Comparison of ENCODE assay signal across 13 mouse cellular contexts in genomic region chr14:21822307-21822706, GRCm38 (mm10). TPM values are rescaled to one million over a fixed set of nuclear protein-coding genes. Genes with fewer than 3 reads are reported as not detected.
DNase-seq lines count a peak whose midpoint lies in the region; ATAC-seq and TF ChIP-seq lines count a peak whose summit lies in the region.
"Had no signal": no experiment of that assay in that cellular context is flagged by ENCODE, and none has a peak within 500 bp of the region (broad histone marks: within the 10 kb centered on the region; RNA-seq: fewer than 3 reads in every experiment).

No protein-coding gene starts in this region.

- H3K27me3 ChIP-seq in heart, embryonic 11.5 days (ENCODE audit: control insufficient read depth, insufficient read depth, low read length) = no peaks in the 10 kb centered on the region
- H3K27me3 ChIP-seq in kidney, embryonic 14.5 days (ENCODE audit: control insufficient read depth, insufficient read depth, low read length) = no peaks in the 10 kb centered on the region
- H3K27me3 ChIP-seq in MEL (ENCODE audit: control insufficient read depth in 1 of 2, insufficient read depth in 2 of 2, low read length in 2 of 2) = no peaks in the 10 kb centered on the region
- H3K27me3 ChIP-seq in liver, embryonic 12.5 days (replicated peaks) = no peaks in the 10 kb centered on the region
- no peaks in the 10 kb centered on the region for H3K27me3 ChIP-seq in forebrain, embryonic 13.5 days
- H3K27me3 ChIP-seq: embryonic facial prominence, embryonic 12.5 days; forebrain, embryonic 12.5 days had no signal

- H3K4me2 ChIP-seq in heart, embryonic 11.5 days = no peak overlapping the region
- no peak overlapping the region for H3K4me2 ChIP-seq in kidney, embryonic 14.5 days (replicated peaks; ENCODE audit: low read depth, low read length)
- peak overlapping the region; percentile 53 for H3K4me2 ChIP-seq in liver, embryonic 12.5 days
- H3K4me2 ChIP-seq in forebrain, embryonic 13.5 days = no peak overlapping the region
- H3K4me2 ChIP-seq: embryonic facial prominence, embryonic 12.5 days; forebrain, embryonic 12.5 days had no signal

- peaks cover 36% of the 10 kb centered on the region; the same call in 1 of the 2 replicates for H3K4me1 ChIP-seq in heart, embryonic 11.5 days (ENCODE audit: control insufficient read depth, insufficient read depth, low read length)
- H3K4me1 ChIP-seq in kidney, embryonic 14.5 days (ENCODE audit: control insufficient read depth, insufficient read depth, low read length) = peaks cover 23% of the 10 kb centered on the region
- peaks cover 6 to 12% of the 10 kb centered on the region in 2 experiments for H3K4me1 ChIP-seq in MEL (ENCODE audit: control insufficient read depth in 1 of 2, insufficient read depth in 2 of 2, low read length in 2 of 2)
- H3K4me1 ChIP-seq in liver, embryonic 12.5 days = peaks cover 59% of the 10 kb centered on the region
- 0 out of 2 replicates have a peak, but pooled peaks cover 6% of the 10 kb centered on the region for H3K4me1 ChIP-seq in forebrain, embryonic 13.5 days

- no peak for TF ChIP-seq POLR2A in MEL (IDR thresholded peaks at IDR 0.05; ENCODE audit: control insufficient read depth in 1 of 2, insufficient read depth in 1 of 2, low read depth in 1 of 2, low read length in 2 of 2, poor library complexity in 1 of 2)

- H3K36me3 ChIP-seq in heart, embryonic 11.5 days (ENCODE audit: control insufficient read depth, insufficient read depth, low read length) = no peaks in the 10 kb centered on the region
- H3K36me3 ChIP-seq in kidney, embryonic 14.5 days (ENCODE audit: control insufficient read depth, insufficient read depth, low read length) = no peaks in the 10 kb centered on the region
- peaks cover 0 to 15% of the 10 kb centered on the region in 2 experiments; a peak in 2 of 4 replicates for H3K36me3 ChIP-seq in MEL (ENCODE audit: control insufficient read depth in 1 of 2, insufficient read depth in 2 of 2, low read length in 2 of 2)
- H3K36me3 ChIP-seq in liver, embryonic 12.5 days = no peaks in the 10 kb centered on the region
- H3K36me3 ChIP-seq in forebrain, embryonic 13.5 days (ENCODE audit: poor library complexity, severe bottlenecking) = no peaks in the 10 kb centered on the region
- H3K36me3 ChIP-seq: embryonic facial prominence, embryonic 12.5 days; forebrain, embryonic 12.5 days; G1E had no signal

- WGBS in heart, embryonic 11.5 days (ENCODE audit: insufficient replicate concordance) = 42% methylated on average over 7 of the region's 7 CpGs
- 66% methylated on average over 7 of the region's 7 CpGs for WGBS in kidney, embryonic 14.5 days
- WGBS in liver, embryonic 12.5 days (ENCODE audit: insufficient replicate concordance) = 47% methylated on average over 7 of the region's 7 CpGs
- 61% methylated on average over 7 of the region's 7 CpGs for WGBS in forebrain, embryonic 13.5 days

- TF ChIP-seq CTCF in MEL (IDR thresholded peaks at IDR 0.05 in 2 of 3, conservative IDR thresholded peaks at IDR 0.05 in 1 of 3; ENCODE audit: control insufficient read depth in 1 of 3, insufficient read depth in 1 of 3, low read depth in 2 of 3, low read length in 3 of 3, poor library complexity in 1 of 3, severe bottlenecking in 1 of 3) = peak in 1 of 3 experiments; percentile 3; a peak in 1 of 6 replicates

- H3K9me3 ChIP-seq in heart, embryonic 11.5 days (replicated peaks; ENCODE audit: control insufficient read depth, low read length) = no peaks in the 10 kb centered on the region
- no peaks in the 10 kb centered on the region for H3K9me3 ChIP-seq in kidney, embryonic 14.5 days (ENCODE audit: control insufficient read depth, low read length)
- H3K9me3 ChIP-seq in MEL (replicated peaks; ENCODE audit: insufficient read depth, low read length) = no peaks in the 10 kb centered on the region
- no peaks in the 10 kb centered on the region for H3K9me3 ChIP-seq in liver, embryonic 12.5 days (replicated peaks)
- no peaks in the 10 kb centered on the region for H3K9me3 ChIP-seq in forebrain, embryonic 13.5 days (replicated peaks)
- H3K9me3 ChIP-seq: embryonic facial prominence, embryonic 12.5 days; forebrain, embryonic 12.5 days; G1E had no signal

- H3K79me2 ChIP-seq in MEL (ENCODE audit: control insufficient read depth, insufficient read depth, low read length, poor library complexity) = no peaks in the 10 kb centered on the region

- no peak for TF ChIP-seq RAD21 in MEL (IDR thresholded peaks at IDR 0.05; ENCODE audit: low read depth, low read length)

- ATAC-seq in heart, embryonic 11.5 days (replicated peaks; ENCODE audit: insufficient number of reproducible peaks, low FRiP score, low TSS enrichment) = no peak
- no peak for ATAC-seq in kidney, embryonic 14.5 days (ENCODE audit: low FRiP score, low TSS enrichment)
- no peak for ATAC-seq in liver, embryonic 12.5 days
- no peak for ATAC-seq in forebrain, embryonic 13.5 days
- ATAC-seq: inflammation-experienced regulatory T-cells, adult 6 months had no signal

- peak overlapping the region; percentile 87 for H3K27ac ChIP-seq in heart, embryonic 11.5 days (ENCODE audit: low read depth, low read length)
- peak overlapping the region; percentile 87; the same call in 1 of the 2 replicates for H3K27ac ChIP-seq in kidney, embryonic 14.5 days (ENCODE audit: low read depth, low read length)
- H3K27ac ChIP-seq in MEL (ENCODE audit: control insufficient read depth, low read depth, low read length) = peak overlapping the region; percentile 89
- H3K27ac ChIP-seq in liver, embryonic 12.5 days = peak overlapping the region; percentile 98
- no peak overlapping the region for H3K27ac ChIP-seq in forebrain, embryonic 13.5 days
- H3K27ac ChIP-seq: embryonic facial prominence, embryonic 12.5 days; forebrain, embryonic 12.5 days had no signal

- intact Hi-C loops in heart, postnatal 14 days (cut with DNase I) = no loop called here

- DNase-seq in heart, postnatal 14 days = no peak
- no peak for DNase-seq in kidney, postnatal 36 days
- DNase-seq in MEL (ENCODE audit: low read depth, low spot score) = peak; percentile 69
- DNase-seq in testis, postnatal 10 days (ENCODE audit: low spot score) = no peak
- DNase-seq: thymus, postnatal 25 days had no signal

- H3K4me3 ChIP-seq in heart, embryonic 11.5 days (ENCODE audit: low read depth, low read length) = no peak overlapping the region
- H3K4me3 ChIP-seq in kidney, embryonic 14.5 days (ENCODE audit: low read length) = no peak overlapping the region
- peak overlapping the region; percentile 30 to 36; a peak in 3 of 4 replicates for H3K4me3 ChIP-seq in MEL (ENCODE audit: control insufficient read depth in 1 of 2, insufficient read depth in 1 of 2, low read depth in 2 of 2, low read length in 2 of 2)
- no peak overlapping the region for H3K4me3 ChIP-seq in liver, embryonic 12.5 days
- H3K4me3 ChIP-seq in forebrain, embryonic 13.5 days = no peak overlapping the region
- H3K4me3 ChIP-seq: embryonic facial prominence, embryonic 12.5 days; forebrain, embryonic 12.5 days had no signal

- no peak overlapping the region for H3K9ac ChIP-seq in heart, embryonic 11.5 days (ENCODE audit: low read depth, low read length)
- H3K9ac ChIP-seq in kidney, embryonic 14.5 days (ENCODE audit: low read depth, low read length) = no peak overlapping the region
- H3K9ac ChIP-seq in MEL (ENCODE audit: control insufficient read depth, low read depth, low read length, poor library complexity, severe bottlenecking) = peak overlapping the region; percentile 60
- no peak overlapping the region for H3K9ac ChIP-seq in liver, embryonic 12.5 days
- H3K9ac ChIP-seq in forebrain, embryonic 13.5 days = no peak overlapping the region
- H3K9ac ChIP-seq: embryonic facial prominence, embryonic 12.5 days; forebrain, embryonic 12.5 days had no signal

- no peak for TF ChIP-seq EP300 in MEL (IDR thresholded peaks at IDR 0.05; ENCODE audit: low read depth in 1 of 2, low read length in 2 of 2)

TF ChIP-seq in MEL, 35 proteins besides CTCF, POLR2A, EP300 and RAD21:
- TF ChIP-seq MEF2A (IDR thresholded peaks at IDR 0.05; ENCODE audit: extremely low read depth, insufficient replicate concordance, low read depth, low read length, poor library complexity, severe bottlenecking) = no peak
- peak; percentile 96 for TF ChIP-seq TBP (IDR thresholded peaks at IDR 0.05; ENCODE audit: low read depth, low read length)
- 0 out of 2 replicates have a peak, but pooled peaks have one; percentile 25 for TF ChIP-seq MAFK (IDR thresholded peaks at IDR 0.05; ENCODE audit: borderline replicate concordance, low read depth, low read length)

RNA-seq across cellular contexts. Expression of gene Vdac2, which starts 2.7 kb away (rescaled TPM):
- 434 and 456 TPM in 2 replicates for polyA plus RNA-seq in heart, embryonic 11.5 days (2014; fragmentation: Nextera tagmentation; extraction: Ambion mirVana)
- 100 to 1,000 TPM; 469 to 495 TPM for total RNA-seq in heart, postnatal 14 days (2021)
- polyA plus RNA-seq in kidney, embryonic 14.5 days (2014; fragmentation: Nextera tagmentation; extraction: Ambion mirVana) = 319 and 349 TPM in 2 replicates
- 247 and 248 TPM in 2 replicates for total RNA-seq in MEL (2012; rRNA removed)
- 100 to 1,000 TPM in 1 of 2 experiments, 10 to 100 TPM in 1; 74.9 to 327 TPM for polyA plus RNA-seq in MEL (2012; ENCODE audit: insufficient read depth in 1 of 2, insufficient read length in 2 of 2, low read depth in 1 of 2, low replicate concordance in 2 of 2, missing spikeins in 1 of 2)
- polyA plus RNA-seq in liver, embryonic 12.5 days (2016; fragmentation: Nextera tagmentation; extraction: Ambion mirVana) = 194 and 198 TPM in 2 replicates
- 261 and 270 TPM in 2 replicates for polyA plus RNA-seq in forebrain, embryonic 13.5 days (2015; fragmentation: Nextera tagmentation; extraction: Ambion mirVana)

RNA-seq across cellular contexts. Expression of gene Comtd1, which starts 26.5 kb away (rescaled TPM):
- 38.6 and 44.5 TPM in 2 replicates for polyA plus RNA-seq in heart, embryonic 11.5 days (2014; fragmentation: Nextera tagmentation; extraction: Ambion mirVana)
- 1 to 10 TPM; 6.3 to 6.8 TPM for total RNA-seq in heart, postnatal 14 days (2021)
- 24.1 and 27.3 TPM in 2 replicates for polyA plus RNA-seq in kidney, embryonic 14.5 days (2014; fragmentation: Nextera tagmentation; extraction: Ambion mirVana)
- 31.1 and 36.4 TPM in 2 replicates for total RNA-seq in MEL (2012; rRNA removed)
- 10 to 100 TPM in 1 of 2 experiments, not detected in 1; 35.7 TPM for polyA plus RNA-seq in MEL (2012; ENCODE audit: insufficient read depth in 1 of 2, insufficient read length in 2 of 2, low read depth in 1 of 2, low replicate concordance in 2 of 2, missing spikeins in 1 of 2)
- 35.7 and 41.3 TPM in 2 replicates for polyA plus RNA-seq in liver, embryonic 12.5 days (2016; fragmentation: Nextera tagmentation; extraction: Ambion mirVana)
- polyA plus RNA-seq in forebrain, embryonic 13.5 days (2015; fragmentation: Nextera tagmentation; extraction: Ambion mirVana) = 17.5 and 19.9 TPM in 2 replicates

Comparison
In these comparisons a context has a peak if more than half of its experiments do, and no peak if none do; other contexts are left out.
1. H3K4me3 ChIP-seq: peak in MEL (2 of 2); none in heart, embryonic 11.5 days (single experiment), kidney, embryonic 14.5 days (single experiment), liver, embryonic 12.5 days (single experiment) and forebrain, embryonic 13.5 days (single experiment).